Comparison of ENCODE assay signal across 9 mouse cellular contexts in the genomic region with DNA sequence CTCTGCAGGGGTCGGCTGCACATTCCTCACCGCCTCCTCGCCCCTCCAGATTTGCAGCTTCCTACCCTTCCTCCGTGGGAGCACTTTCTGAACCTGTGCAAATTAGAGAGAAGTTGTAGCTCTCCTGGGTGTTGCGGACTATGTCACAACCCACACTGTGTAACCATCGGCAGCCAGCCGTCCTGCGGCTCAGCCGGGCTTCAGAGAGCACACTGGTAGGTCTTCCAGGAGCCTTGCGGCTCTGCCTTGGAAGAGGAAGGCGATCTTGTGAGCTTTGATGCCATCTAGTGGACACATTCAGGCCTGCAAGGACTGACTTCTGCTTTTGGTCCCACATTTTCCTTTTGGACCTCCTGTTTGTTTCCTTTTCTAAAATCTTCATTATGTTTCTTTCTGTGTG. TPM values are rescaled to one million over a fixed set of nuclear protein-coding genes. Genes with fewer than 3 reads are reported as not detected.
DNase-seq lines count a peak whose midpoint lies in the region; ATAC-seq and TF ChIP-seq lines count a peak whose summit lies in the region.
"Had no signal": no experiment of that assay in that cellular context is flagged by ENCODE, and none has a peak within 500 bp of the region (broad histone marks: within the 10 kb centered on the region; RNA-seq: fewer than 3 reads in every experiment).

No protein-coding gene starts in this region.

- no peaks in the 10 kb centered on the region for H3K27me3 ChIP-seq in ES-Bruce4 (ENCODE audit: control insufficient read depth, insufficient read depth, low read length, poor library complexity, severe bottlenecking)
- no peaks in the 10 kb centered on the region; the same call in 1 of the 2 replicates for H3K27me3 ChIP-seq in forebrain, embryonic 14.5 days (replicated peaks; ENCODE audit: control insufficient read depth, insufficient read depth, low read length)
- no peaks in the 10 kb centered on the region; the same call in 1 of the 2 replicates for H3K27me3 ChIP-seq in neural tube, embryonic 15.5 days (replicated peaks)

- WGBS in forebrain, embryonic 14.5 days = under 1% methylated on average over 11 of the region's 11 CpGs
- WGBS in neural tube, embryonic 15.5 days = 1% methylated on average over 11 of the region's 11 CpGs

- TF ChIP-seq POLR2A in ES-Bruce4 (IDR thresholded peaks at IDR 0.05; ENCODE audit: insufficient read depth, low read length) = no peak

- peak; percentile 71 for ATAC-seq in cerebellum, adult (ENCODE audit: insufficient number of reproducible peaks, low FRiP score, low TSS enrichment)
- peak; percentile 86 for ATAC-seq in forebrain, embryonic 14.5 days
- peak; percentile 77 for ATAC-seq in neural tube, embryonic 15.5 days (ENCODE audit: low FRiP score)

- H3K4me3 ChIP-seq in ES-Bruce4 (ENCODE audit: low read depth, low read length) = peak overlapping the region; percentile 45
- H3K4me3 ChIP-seq in forebrain, embryonic 14.5 days (ENCODE audit: low read depth, low read length) = peak overlapping the region; percentile 30
- H3K4me3 ChIP-seq in neural tube, embryonic 15.5 days (replicated peaks) = peak overlapping the region; percentile 47

- intact Hi-C loops in heart, postnatal 25 days (cut with DNase I) = loop anchor here (1.0 to 2.0 kb wide), 2 partner anchors 44 to 329 kb away; no protein-coding TSS in a partner anchor

- H3K9ac ChIP-seq in ES-Bruce4 (ENCODE audit: low read depth, poor library complexity, severe bottlenecking) = peak overlapping the region; percentile 17; the same call in 1 of the 2 replicates
- H3K9ac ChIP-seq in forebrain, embryonic 14.5 days (ENCODE audit: low read length) = peak overlapping the region; percentile 58
- peak overlapping the region; percentile 53 for H3K9ac ChIP-seq in neural tube, embryonic 15.5 days (replicated peaks)

- no peaks in the 10 kb centered on the region for H3K36me3 ChIP-seq in ES-Bruce4 (ENCODE audit: control insufficient read depth, insufficient read depth, low read length, poor library complexity, severe bottlenecking)
- H3K36me3 ChIP-seq in forebrain, embryonic 14.5 days (ENCODE audit: control insufficient read depth, insufficient read depth, low read length) = no peaks in the 10 kb centered on the region
- H3K36me3 ChIP-seq in neural tube, embryonic 15.5 days = no peaks in the 10 kb centered on the region

- H3K27ac ChIP-seq in ES-Bruce4 (ENCODE audit: insufficient read depth, low read length) = no peak overlapping the region
- no peak overlapping the region for H3K27ac ChIP-seq in forebrain, embryonic 14.5 days (ENCODE audit: low read depth, low read length)
- no peak overlapping the region for H3K27ac ChIP-seq in neural tube, embryonic 15.5 days (replicated peaks)
- H3K27ac ChIP-seq: macrophage had no signal

- H3K4me1 ChIP-seq in ES-Bruce4 (ENCODE audit: control insufficient read depth, insufficient read depth, low read length) = peaks cover 6% of the 10 kb centered on the region
- peaks cover 10% of the 10 kb centered on the region; the same call in 1 of the 2 replicates for H3K4me1 ChIP-seq in forebrain, embryonic 14.5 days (ENCODE audit: control insufficient read depth, insufficient read depth, low read length)
- H3K4me1 ChIP-seq in neural tube, embryonic 15.5 days = peaks cover 22% of the 10 kb centered on the region

- TF ChIP-seq EP300 in ES-Bruce4 (IDR thresholded peaks at IDR 0.05; ENCODE audit: insufficient read depth, low read depth, low read length) = no peak

- peak; percentile 94 for DNase-seq in forebrain, embryonic 14.5 days (ENCODE audit: low spot score)
- DNase-seq in heart, postnatal 25 days (ENCODE audit: low spot score) = peak; percentile 58
- peak; percentile 69 to 92 for DNase-seq in layer of hippocampus, adult 18-20 months (ENCODE audit: low spot score in 2 of 2)
- DNase-seq in lung, adult 18-20 months = peak; percentile 85 to 89
- peak; percentile 88 for DNase-seq in testis, postnatal 10 days (ENCODE audit: low spot score)

- peak; percentile 85 for TF ChIP-seq CTCF in ES-Bruce4 (IDR thresholded peaks at IDR 0.05; ENCODE audit: low read depth, low read length)

- no peaks in the 10 kb centered on the region for H3K9me3 ChIP-seq in ES-Bruce4 (replicated peaks; ENCODE audit: control insufficient read depth, insufficient read depth, low read length, poor library complexity, severe bottlenecking)
- no peaks in the 10 kb centered on the region for H3K9me3 ChIP-seq in forebrain, embryonic 14.5 days (replicated peaks; ENCODE audit: control insufficient read depth, low read length)
- H3K9me3 ChIP-seq in neural tube, embryonic 15.5 days (replicated peaks) = no peaks in the 10 kb centered on the region

- H3K4me2 ChIP-seq in forebrain, embryonic 14.5 days (ENCODE audit: low read length) = peak overlapping the region; percentile 69
- H3K4me2 ChIP-seq in neural tube, embryonic 15.5 days = peak overlapping the region; percentile 92

RNA-seq across cellular contexts. Expression of a gene that starts 38.0 kb away (rescaled TPM):
- 44.8 and 47.7 TPM in 2 replicates for polyA plus RNA-seq in ES-Bruce4 (2011; ENCODE audit: insufficient read depth, insufficient read length, low read depth, missing spikeins)
- 17.2 and 18.1 TPM in 2 replicates for polyA plus RNA-seq in forebrain, embryonic 14.5 days (2014; fragmentation: Nextera tagmentation; extraction: Ambion mirVana)
- 10 to 100 TPM; 22.6 to 24.8 TPM for total RNA-seq in heart, postnatal 25 days (2021)
- 10 to 100 TPM; 34.3 to 34.8 TPM for total RNA-seq in layer of hippocampus, adult 18-20 months (2021)
- 23.5 and 24.4 TPM in 2 replicates for polyA plus RNA-seq in neural tube, embryonic 15.5 days (2015; fragmentation: Nextera tagmentation; extraction: Ambion mirVana)

RNA-seq across cellular contexts. Expression of a gene that starts 49.9 kb away (rescaled TPM):
- 679 and 698 TPM in 2 replicates for polyA plus RNA-seq in ES-Bruce4 (2011; ENCODE audit: insufficient read depth, insufficient read length, low read depth, missing spikeins)
- polyA plus RNA-seq in forebrain, embryonic 14.5 days (2014; fragmentation: Nextera tagmentation; extraction: Ambion mirVana) = 4,992 and 5,015 TPM in 2 replicates
- total RNA-seq in heart, postnatal 25 days (2021) = 100 to 1,000 TPM; 494 to 517 TPM
- total RNA-seq in layer of hippocampus, adult 18-20 months (2021) = 100 to 1,000 TPM; 316 to 322 TPM
- 2,562 and 2,745 TPM in 2 replicates for polyA plus RNA-seq in neural tube, embryonic 15.5 days (2015; fragmentation: Nextera tagmentation; extraction: Ambion mirVana)
